Mouse (Mus musculus) limb, embryonic 13.5 days (tissue): ENCODE data around the gene Ccdc9b. TPM values are rescaled to one million over a fixed set of nuclear protein-coding genes. Genes with fewer than 3 reads are reported as not detected.

ENCODE experiments used
- ATAC-seq: fragments of 200-750 bp; cut with Nextera tagmentation; 2 replicates; pipeline ENCODE4 v1.8.0; 2017; ENCODE audit warnings: low read depth, moderate number of reproducible peaks, moderate TSS enrichment; ENCODE audit not compliant: low FRiP score
- H3K27ac ChIP-seq: fragments of 300-500 bp; sonication (generic); 2 replicates; pipeline ENCODE4 v1.5.1; 2015; ENCODE audit warnings: inconsistent platforms, mild to moderate bottlenecking, moderate library complexity
- H3K27me3 ChIP-seq: fragments of 300-500 bp; sonication (generic); 2 replicates; pipeline ENCODE4 v1.6.1; 2015; ENCODE audit warnings: mild to moderate bottlenecking, inconsistent platforms
- H3K36me3 ChIP-seq: fragments of 300-500 bp; sonication (generic); 2 replicates; pipeline ENCODE4 v1.6.1; 2015; ENCODE audit warnings: inconsistent platforms, mild to moderate bottlenecking, moderate library complexity
- H3K4me1 ChIP-seq: fragments of 300-500 bp; sonication (generic); 2 replicates; pipeline ENCODE4 v1.6.1; 2015; ENCODE audit warnings: inconsistent platforms
- H3K4me2 ChIP-seq: fragments of 300-500 bp; sonication (generic); replicated peaks from 2 replicates; pipeline ENCODE4 v1.6.1; 2015; ENCODE audit warnings: inconsistent platforms, mild to moderate bottlenecking, moderate library complexity
- H3K4me3 ChIP-seq: fragments of 300-500 bp; sonication (generic); 2 replicates; pipeline ENCODE4 v1.5.1; 2015; ENCODE audit warnings: moderate library complexity, mild to moderate bottlenecking, inconsistent platforms
- H3K9ac ChIP-seq: fragments of 300-500 bp; sonication (generic); 2 replicates; pipeline ENCODE4 v1.6.1; 2015; ENCODE audit warnings: mild to moderate bottlenecking, inconsistent platforms
- H3K9me3 ChIP-seq: fragments of 300-500 bp; sonication (generic); 2 replicates; pipeline ENCODE4 v1.6.1; 2016; ENCODE audit warnings: inconsistent platforms
- WGBS: fragments of 180-500 bp; shearing (Covaris S2); methylation state at CpG from one replicate; pipeline ENCODE4 v1.1.7; 2015; 5-methylcytosine and 5-hydroxymethylcytosine counted together
- polyA plus RNA-seq: library from polyadenylated mRNA; unstranded; fragments of >200 nt; fragmentation: Nextera tagmentation; extraction: Ambion mirVana; gene quantifications from 2 replicates; pipeline ENCODE4 v1.2.1, GENCODE M21; 2015

Ccdc9b gene
- polyA plus RNA-seq, 1 experiment from 2014 or later: 0.85 TPM

- H3K4me2 ChIP-seq: no peak overlapping the region
- peaks cover 31% of the 10 kb centered on the region for H3K27me3 ChIP-seq
- H3K9ac ChIP-seq: no peak overlapping the region
- H3K27ac ChIP-seq: no peak overlapping the region
- no peaks in the 10 kb centered on the region for H3K36me3 ChIP-seq
- whole genome bisulfite sequencing: 74% methylated on average over 4 of the region's 4 CpGs
- peaks cover 18% of the 10 kb centered on the region for H3K4me1 ChIP-seq
- no peak overlapping the region for H3K4me3 ChIP-seq
- H3K9me3 ChIP-seq: no peaks in the 10 kb centered on the region
- ATAC-seq: no peak
Measured at GRCm38 (mm10) chr2:118756103-118756502, 6.4 kb downstream of the Ccdc9b start.

GRCm38 (mm10) chr2:118755407-118755806 is 7.1 kb downstream of the Ccdc9b start:
- Histone ChIP-seq H3K27ac (no peak overlapping the region), H3K36me3 (no peaks in the 10 kb centered on the region), H3K4me3 (no peak overlapping the region), H3K27me3 (peaks cover 24% of the 10 kb centered on the region), H3K4me1 (peaks cover 21% of the 10 kb centered on the region), H3K9ac (no peak overlapping the region), H3K4me2 (no peak overlapping the region), H3K9me3 (no peaks in the 10 kb centered on the region)
- ATAC-seq: no peak
- WGBS: 73% methylated on average over 6 of the region's 6 CpGs

- H3K4me3 ChIP-seq: no peak overlapping the region
- peaks cover 34% of the 10 kb centered on the region for H3K4me1 ChIP-seq
- H3K4me2 ChIP-seq: no peak overlapping the region
- no peak for ATAC-seq
- 91% methylated on average over 5 of the region's 5 CpGs for WGBS
- no peaks in the 10 kb centered on the region for H3K9me3 ChIP-seq
- H3K27me3 ChIP-seq: peaks cover 15% of the 10 kb centered on the region
- H3K9ac ChIP-seq: no peak overlapping the region
- H3K36me3 ChIP-seq: no peaks in the 10 kb centered on the region
- no peak overlapping the region for H3K27ac ChIP-seq
Measured at GRCm38 (mm10) chr2:118754143-118754542, 8.3 kb downstream of the Ccdc9b start.

- ATAC-seq: no peak
- no peak overlapping the region for H3K9ac ChIP-seq
- H3K9me3 ChIP-seq: no peaks in the 10 kb centered on the region
- no peak overlapping the region for H3K4me3 ChIP-seq
- no peak overlapping the region for H3K27ac ChIP-seq
- no peak overlapping the region for H3K4me2 ChIP-seq
- no peaks in the 10 kb centered on the region for H3K36me3 ChIP-seq
- H3K4me1 ChIP-seq: peaks cover 46% of the 10 kb centered on the region
- 0 out of 2 replicates have a peak, but pooled peaks cover 3% of the 10 kb centered on the region for H3K27me3 ChIP-seq
- 61% methylated on average over 4 of the region's 4 CpGs for WGBS
Measured at GRCm38 (mm10) chr2:118752792-118753108, 9.7 kb downstream of the Ccdc9b start.

GRCm38 (mm10) chr2:118751896-118752791 is 10.3 kb downstream of the Ccdc9b start:
- Histone ChIP-seq H3K9ac (0 out of 2 replicates have a peak overlapping the region, but pooled peaks have one; percentile 0), H3K9me3 (no peaks in the 10 kb centered on the region), H3K4me3 (no peak overlapping the region), H3K4me2 (no peak overlapping the region), H3K27ac (0 out of 2 replicates have a peak overlapping the region, but pooled peaks have one; percentile 44), H3K36me3 (no peaks in the 10 kb centered on the region), H3K27me3 (no peaks in the 10 kb centered on the region), H3K4me1 (peaks cover 52% of the 10 kb centered on the region)
- ATAC-seq: no peak
- WGBS: 47% methylated on average over 16 of the region's 16 CpGs

GRCm38 (mm10) chr2:118750476-118750875 is 12.0 kb downstream of the Ccdc9b start:
- WGBS: 71% methylated on average over 8 of the region's 8 CpGs
- Histone ChIP-seq H3K9me3 (no peaks in the 10 kb centered on the region), H3K27ac (peak overlapping the region; percentile 22; the same call in 1 of the 2 replicates), H3K4me1 (peaks cover 60% of the 10 kb centered on the region), H3K9ac (0 out of 2 replicates have a peak overlapping the region, but pooled peaks have one; percentile 8), H3K36me3 (no peaks in the 10 kb centered on the region), H3K4me2 (0 out of 2 replicates have a peak overlapping the region, but pooled peaks have one; percentile 16), H3K27me3 (no peaks in the 10 kb centered on the region), H3K4me3 (no peak overlapping the region)
- no peak for ATAC-seq

- peak overlapping the region; percentile 39; the same call in 1 of the 2 replicates for H3K27ac ChIP-seq
- no peaks in the 10 kb centered on the region for H3K9me3 ChIP-seq
- peaks cover 69% of the 10 kb centered on the region for H3K4me1 ChIP-seq
- H3K4me2 ChIP-seq: peak overlapping the region; percentile 30
- WGBS: 46% methylated on average over 10 of the region's 10 CpGs
- ATAC-seq: no peak
- H3K36me3 ChIP-seq: no peaks in the 10 kb centered on the region
- no peak overlapping the region for H3K9ac ChIP-seq
- peak overlapping the region; percentile 3; the same call in 1 of the 2 replicates for H3K4me3 ChIP-seq
- peaks cover 6% of the 10 kb centered on the region for H3K27me3 ChIP-seq
Measured at GRCm38 (mm10) chr2:118749341-118749884, 13.0 kb downstream of the Ccdc9b start.

- WGBS: 28% methylated on average over 10 of the region's 10 CpGs
Measured at GRCm38 (mm10) chr2:118747301-118747960, 15.0 kb downstream of the Ccdc9b start.

GRCm38 (mm10) chr2:118745915-118746901 is 16.3 kb downstream of the Ccdc9b start:
- peaks cover 26% of the 10 kb centered on the region for H3K27me3 ChIP-seq
- H3K4me1 ChIP-seq: peaks cover 56% of the 10 kb centered on the region
- no peak overlapping the region; the same call in 1 of the 2 replicates for H3K27ac ChIP-seq

More at GRCm38 (mm10) chr2:118747301-118747960, 15.0 kb downstream of the Ccdc9b start:
- peak overlapping the region; percentile 97 for H3K4me2 ChIP-seq
- H3K4me3 ChIP-seq: peak overlapping the region; percentile 85
- peaks cover 20% of the 10 kb centered on the region for H3K27me3 ChIP-seq
- H3K9me3 ChIP-seq: no peaks in the 10 kb centered on the region
- peak overlapping the region; percentile 90 for H3K9ac ChIP-seq
- no peaks in the 10 kb centered on the region for H3K36me3 ChIP-seq
- peaks cover 67% of the 10 kb centered on the region for H3K4me1 ChIP-seq
- no peak overlapping the region for H3K27ac ChIP-seq
- ATAC-seq: no peak

GRCm38 (mm10) chr2:118745232-118745884 is 17.1 kb downstream of the Ccdc9b start, which contains the start of gene Inafm2:
Gene Inafm2, plus strand, starts transcription at chr2:118745758.
- Histone ChIP-seq H3K4me3 (peak within 1 kb of the TSS; percentile 85), H3K9me3 (no peaks in the 10 kb centered on the region), H3K4me1 (peaks cover 49% of the 10 kb centered on the region), H3K4me2 (peak within 1 kb of the TSS; percentile 97), H3K27me3 (peaks cover 26% of the 10 kb centered on the region), H3K27ac (no peak within 1 kb of the TSS; the same call in 1 of the 2 replicates), H3K36me3 (no peaks in the 10 kb centered on the region), H3K9ac (peak within 1 kb of the TSS; percentile 90)
- WGBS: under 1% methylated on average over 54 of the region's 57 CpGs
- ATAC-seq: peak; percentile 90

More at GRCm38 (mm10) chr2:118745915-118746901, 16.3 kb downstream of the Ccdc9b start:
- no peaks in the 10 kb centered on the region for H3K9me3 ChIP-seq
- peak overlapping the region; percentile 90 for H3K9ac ChIP-seq
- no peaks in the 10 kb centered on the region for H3K36me3 ChIP-seq
- peak overlapping the region; percentile 97 for H3K4me2 ChIP-seq
- peak; percentile 49 for ATAC-seq
- peak overlapping the region; percentile 85 for H3K4me3 ChIP-seq
- WGBS: under 1% methylated on average over 110 of the region's 113 CpGs
